Mouse (Mus musculus): ENCODE measurements around the gene Catip.
"Not testable (repeated sequence)": the region's sequence is repeated elsewhere in the genome, so short reads cannot be mapped to it uniquely, and the experiment has no call there.

Gene Catip

GRCm38 (mm10) chr1:74361812-74362211, at the start of gene Catip:
Gene Catip (plus strand): TSS chr1:74362108.
- DNase-seq (ENCODE audit: low read depth, low spot score): peak; percentile 88

GRCm38 (mm10) chr1:74313049-74313692, 48.7 kb upstream of the Catip start:
- peak; percentile 74 for DNase-seq (ENCODE audit: low read depth, low spot score)

- DNase-seq (ENCODE audit: low read depth, low spot score): no peak
Observed at GRCm38 (mm10) chr1:74314796-74315195, 47.1 kb upstream of the Catip start.

GRCm38 (mm10) chr1:74316114-74316827, 45.6 kb upstream of the Catip start:
- no peak for DNase-seq (ENCODE audit: low read depth, low spot score)

- DNase-seq (ENCODE audit: low read depth, low spot score): no peak
Observed at GRCm38 (mm10) chr1:74318711-74319110, 43.2 kb upstream of the Catip start.

- no peak for DNase-seq (ENCODE audit: low read depth, low spot score)
Observed at GRCm38 (mm10) chr1:74321396-74321795, 40.5 kb upstream of the Catip start.

- not testable (repeated sequence) for DNase-seq (ENCODE audit: low read depth, low spot score)
Observed at GRCm38 (mm10) chr1:74326916-74327315, 35.0 kb upstream of the Catip start.

- DNase-seq (ENCODE audit: low read depth, low spot score): no peak
Observed at GRCm38 (mm10) chr1:74329899-74330431, 31.9 kb upstream of the Catip start.

- DNase-seq (ENCODE audit: low read depth, low spot score): no peak
Observed at GRCm38 (mm10) chr1:74331046-74331681, 30.7 kb upstream of the Catip start.

GRCm38 (mm10) chr1:74332241-74332763, 29.6 kb upstream of the Catip start:
- DNase-seq (ENCODE audit: low read depth, low spot score): peak; percentile 98

GRCm38 (mm10) chr1:74332930-74333329, 29.0 kb upstream of the Catip start:
- no peak for DNase-seq (ENCODE audit: low read depth, low spot score)

- no peak for DNase-seq (ENCODE audit: low read depth, low spot score)
Observed at GRCm38 (mm10) chr1:74334607-74335006, 27.3 kb upstream of the Catip start.

GRCm38 (mm10) chr1:74335033-74335432, 26.9 kb upstream of the Catip start:
- DNase-seq (ENCODE audit: low read depth, low spot score): no peak

GRCm38 (mm10) chr1:74335436-74336170, 26.3 kb upstream of the Catip start:
- no peak for DNase-seq (ENCODE audit: low read depth, low spot score)

GRCm38 (mm10) chr1:74337241-74337771, 24.6 kb upstream of the Catip start:
- DNase-seq (ENCODE audit: low read depth, low spot score): no peak

GRCm38 (mm10) chr1:74338013-74338412, 23.9 kb upstream of the Catip start:
- no peak for DNase-seq (ENCODE audit: low read depth, low spot score)

- DNase-seq (ENCODE audit: low read depth, low spot score): no peak
Observed at GRCm38 (mm10) chr1:74338626-74339025, 23.3 kb upstream of the Catip start.

- DNase-seq (ENCODE audit: low read depth, low spot score): no peak
Observed at GRCm38 (mm10) chr1:74339917-74340316, 22.0 kb upstream of the Catip start.

- no peak for DNase-seq (ENCODE audit: low read depth, low spot score)
Observed at GRCm38 (mm10) chr1:74340361-74340764, 21.5 kb upstream of the Catip start.

GRCm38 (mm10) chr1:74340992-74341391, 20.9 kb upstream of the Catip start:
- DNase-seq (ENCODE audit: low read depth, low spot score): not testable (repeated sequence)

- DNase-seq (ENCODE audit: low read depth, low spot score): no peak
Observed at GRCm38 (mm10) chr1:74341898-74342297, 20.0 kb upstream of the Catip start.

Measured in mesoderm, embryonic 11.5 days (tissue).